Mouse (Mus musculus): ENCODE results near the gene Canx. TPM values are rescaled to one million over a fixed set of nuclear protein-coding genes. Genes with fewer than 3 reads are reported as not detected.

Gene Canx
- polyA plus RNA-seq (2014; fragmentation: Nextera tagmentation; extraction: Ambion mirVana) = 269 and 282 TPM in 2 replicates

GRCm38 (mm10) chr11:50325496-50326301 lies at the start of gene Canx:
TSS of gene Canx (minus strand) at chr11:50325673.
- peak; percentile 36; the same call in 1 of the 2 replicates for TF ChIP-seq CTCF (IDR thresholded peaks at IDR 0.05; ENCODE audit: low read depth)
- under 1% methylated on average over 64 of the region's 64 CpGs for WGBS
- DNase-seq (peak; percentile 100), ATAC-seq (ENCODE audit: insufficient read depth) (peak; percentile 98)
- H3K4me2 ChIP-seq = peak within 1 kb of the TSS; percentile 86
- peaks cover 3% of the 10 kb centered on the region; the same call in 1 of the 2 replicates for H3K36me3 ChIP-seq (ENCODE audit: insufficient read depth)
- H3K27me3 ChIP-seq (ENCODE audit: insufficient read depth, low read length) = no peaks in the 10 kb centered on the region
- H3K9ac ChIP-seq = peak within 1 kb of the TSS; percentile 95
- peak within 1 kb of the TSS; percentile 86 for H3K4me3 ChIP-seq (ENCODE audit: low read depth, low read length)
- peaks cover 14% of the 10 kb centered on the region for H3K4me1 ChIP-seq (ENCODE audit: insufficient read depth)
- H3K9me3 ChIP-seq (ENCODE audit: low read depth, low read length) = no peaks in the 10 kb centered on the region
- H3K27ac ChIP-seq (ENCODE audit: low read depth) = peak within 1 kb of the TSS; percentile 90

GRCm38 (mm10) chr11:50374286-50375015 lies 49.0 kb upstream of the Canx start:
- H3K27ac ChIP-seq (ENCODE audit: low read depth) = no peak overlapping the region
- peaks cover 5% of the 10 kb centered on the region for H3K4me1 ChIP-seq (ENCODE audit: insufficient read depth)
- H3K9me3 ChIP-seq (ENCODE audit: low read depth, low read length) = no peaks in the 10 kb centered on the region
- H3K4me2 ChIP-seq = no peak overlapping the region
- H3K4me3 ChIP-seq (ENCODE audit: low read depth, low read length) = no peak overlapping the region
- H3K27me3 ChIP-seq (ENCODE audit: insufficient read depth, low read length) = no peaks in the 10 kb centered on the region
- DNase-seq (no peak), ATAC-seq (ENCODE audit: insufficient read depth) (no peak)
- TF ChIP-seq CTCF (IDR thresholded peaks at IDR 0.05; ENCODE audit: low read depth) = no peak
- H3K36me3 ChIP-seq (ENCODE audit: insufficient read depth) = peaks cover 9% of the 10 kb centered on the region
- 82% methylated on average over 13 of the region's 13 CpGs for whole genome bisulfite sequencing
- no peak overlapping the region for H3K9ac ChIP-seq

GRCm38 (mm10) chr11:50373621-50374020 lies 48.1 kb upstream of the Canx start:
- Histone ChIP-seq H3K4me2 (no peak overlapping the region), H3K36me3 (ENCODE audit: insufficient read depth) (peaks cover under 1% of the 10 kb centered on the region; the same call in 1 of the 2 replicates), H3K9me3 (ENCODE audit: low read depth, low read length) (no peaks in the 10 kb centered on the region), H3K4me3 (ENCODE audit: low read depth, low read length) (no peak overlapping the region), H3K4me1 (ENCODE audit: insufficient read depth) (no peaks in the 10 kb centered on the region; the same call in 1 of the 2 replicates), H3K27me3 (ENCODE audit: insufficient read depth, low read length) (no peaks in the 10 kb centered on the region), H3K27ac (ENCODE audit: low read depth) (no peak overlapping the region), H3K9ac (no peak overlapping the region)
- no peak for ATAC-seq (ENCODE audit: insufficient read depth)
- TF ChIP-seq CTCF (IDR thresholded peaks at IDR 0.05; ENCODE audit: low read depth) = no peak
- DNase-seq = no peak
- WGBS = 100% methylated on average over 1 of the region's 1 CpGs

- Histone ChIP-seq H3K9me3 (ENCODE audit: low read depth, low read length) (no peaks in the 10 kb centered on the region), H3K4me3 (ENCODE audit: low read depth, low read length) (no peak overlapping the region), H3K4me1 (ENCODE audit: insufficient read depth) (no peaks in the 10 kb centered on the region; the same call in 1 of the 2 replicates), H3K4me2 (no peak overlapping the region), H3K27me3 (ENCODE audit: insufficient read depth, low read length) (no peaks in the 10 kb centered on the region), H3K27ac (ENCODE audit: low read depth) (no peak overlapping the region), H3K9ac (no peak overlapping the region), H3K36me3 (ENCODE audit: insufficient read depth) (no peaks in the 10 kb centered on the region)
- no peak for ATAC-seq (ENCODE audit: insufficient read depth)
- no peak for DNase-seq
- no peak for TF ChIP-seq CTCF (IDR thresholded peaks at IDR 0.05; ENCODE audit: low read depth)
These were observed 47.6 kb upstream of the Canx start for GRCm38 (mm10) chr11:50373086-50373485.

- Histone ChIP-seq H3K27me3 (ENCODE audit: insufficient read depth, low read length) (no peaks in the 10 kb centered on the region), H3K4me2 (peak overlapping the region; percentile 76), H3K9ac (no peak overlapping the region), H3K4me3 (ENCODE audit: low read depth, low read length) (no peak overlapping the region; the same call in 1 of the 2 replicates), H3K9me3 (ENCODE audit: low read depth, low read length) (no peaks in the 10 kb centered on the region), H3K27ac (ENCODE audit: low read depth) (no peak overlapping the region), H3K4me1 (ENCODE audit: insufficient read depth) (no peaks in the 10 kb centered on the region; the same call in 1 of the 2 replicates), H3K36me3 (ENCODE audit: insufficient read depth) (no peaks in the 10 kb centered on the region)
- DNase-seq (no peak), ATAC-seq (ENCODE audit: insufficient read depth) (no peak)
- WGBS = 86% methylated on average over 1 of the region's 1 CpGs
- no peak for TF ChIP-seq CTCF (IDR thresholded peaks at IDR 0.05; ENCODE audit: low read depth)
These were observed 46.4 kb upstream of the Canx start for GRCm38 (mm10) chr11:50371911-50372310.

- Histone ChIP-seq H3K4me2 (peak overlapping the region; percentile 76), H3K4me3 (ENCODE audit: low read depth, low read length) (peak overlapping the region; percentile 39), H3K9ac (peak overlapping the region; percentile 67), H3K36me3 (ENCODE audit: insufficient read depth) (no peaks in the 10 kb centered on the region), H3K27me3 (ENCODE audit: insufficient read depth, low read length) (no peaks in the 10 kb centered on the region), H3K27ac (ENCODE audit: low read depth) (peak overlapping the region; percentile 1; the same call in 1 of the 2 replicates), H3K9me3 (ENCODE audit: low read depth, low read length) (no peaks in the 10 kb centered on the region), H3K4me1 (ENCODE audit: insufficient read depth) (no peaks in the 10 kb centered on the region; the same call in 1 of the 2 replicates)
- TF ChIP-seq CTCF (IDR thresholded peaks at IDR 0.05; ENCODE audit: low read depth) = peak; percentile 57
- under 1% methylated on average over 18 of the region's 18 CpGs for WGBS
- DNase-seq (peak; percentile 87), ATAC-seq (ENCODE audit: insufficient read depth) (no peak; the same call in 1 of the 2 replicates)
These were observed 45.9 kb upstream of the Canx start for GRCm38 (mm10) chr11:50371399-50371841.

All from lung, embryonic 14.5 days (tissue).